Mouse (Mus musculus): ENCODE data around the gene 4930539E08Rik. TPM values are rescaled to one million over a fixed set of nuclear protein-coding genes. Genes with fewer than 3 reads are reported as not detected.

4930539E08Rik gene
- polyA plus RNA-seq, 1 experiment from 2014 or later: 1.4 TPM

- no peak for DNase-seq (ENCODE audit: low spot score)
Observed at GRCm38 (mm10) chr17:28896095-28896780, 18.9 kb downstream of the 4930539E08Rik start.

GRCm38 (mm10) chr17:28895217-28895875, 19.8 kb downstream of the 4930539E08Rik start:
- DNase-seq (ENCODE audit: low spot score): no peak

GRCm38 (mm10) chr17:28894050-28894767, 20.9 kb downstream of the 4930539E08Rik start:
- no peak for DNase-seq (ENCODE audit: low spot score)

GRCm38 (mm10) chr17:28886266-28886665, 28.9 kb downstream of the 4930539E08Rik start:
- DNase-seq (ENCODE audit: low spot score): no peak

GRCm38 (mm10) chr17:28885231-28885630, 29.9 kb downstream of the 4930539E08Rik start:
- no peak for DNase-seq (ENCODE audit: low spot score)

- peak; percentile 35 for DNase-seq (ENCODE audit: low spot score)
Observed at GRCm38 (mm10) chr17:28883941-28884516, 31.1 kb downstream of the 4930539E08Rik start.

GRCm38 (mm10) chr17:28882810-28883209, 32.3 kb downstream of the 4930539E08Rik start:
- peak; percentile 40 for DNase-seq (ENCODE audit: low spot score)

- DNase-seq (ENCODE audit: low spot score): peak; percentile 89
Observed at GRCm38 (mm10) chr17:28882316-28882715, 32.8 kb downstream of the 4930539E08Rik start.

- DNase-seq (ENCODE audit: low spot score): peak; percentile 79
Observed at GRCm38 (mm10) chr17:28879931-28880391, 35.2 kb downstream of the 4930539E08Rik start.

GRCm38 (mm10) chr17:28876821-28877220, 38.3 kb downstream of the 4930539E08Rik start:
- peak; percentile 47 for DNase-seq (ENCODE audit: low spot score)

GRCm38 (mm10) chr17:28876331-28876730, 38.8 kb downstream of the 4930539E08Rik start:
- no peak for DNase-seq (ENCODE audit: low spot score)

- DNase-seq (ENCODE audit: low spot score): no peak
Observed at GRCm38 (mm10) chr17:28875316-28875715, 39.8 kb downstream of the 4930539E08Rik start.

- no peak for DNase-seq (ENCODE audit: low spot score)
Observed at GRCm38 (mm10) chr17:28874825-28875224, 40.3 kb downstream of the 4930539E08Rik start.

GRCm38 (mm10) chr17:28874216-28874615, 40.9 kb downstream of the 4930539E08Rik start:
- no peak for DNase-seq (ENCODE audit: low spot score)

- no peak for DNase-seq (ENCODE audit: low spot score)
Observed at GRCm38 (mm10) chr17:28872322-28872721, 42.8 kb downstream of the 4930539E08Rik start.

- no peak for DNase-seq (ENCODE audit: low spot score)
Observed at GRCm38 (mm10) chr17:28871831-28872230, 43.3 kb downstream of the 4930539E08Rik start.

- no peak for DNase-seq (ENCODE audit: low spot score)
Observed at GRCm38 (mm10) chr17:28870435-28870834, 44.7 kb downstream of the 4930539E08Rik start.

GRCm38 (mm10) chr17:28869412-28870110, 45.6 kb downstream of the 4930539E08Rik start:
- DNase-seq (ENCODE audit: low spot score): no peak

- DNase-seq (ENCODE audit: low spot score): no peak
Observed at GRCm38 (mm10) chr17:28867381-28867780, 47.7 kb downstream of the 4930539E08Rik start.

GRCm38 (mm10) chr17:28866921-28867320, 48.2 kb downstream of the 4930539E08Rik start:
- DNase-seq (ENCODE audit: low spot score): no peak

- no peak for DNase-seq (ENCODE audit: low spot score)
Observed at GRCm38 (mm10) chr17:28864464-28864863, 50.7 kb downstream of the 4930539E08Rik start.
